Mouse (Mus musculus) erythroblast, embryonic 14.5 days (primary cell): ENCODE data around the gene Gm17334.

Experiments
- GATA1 ChIP-seq: IDR thresholded peaks from 2 replicates; pipeline ENCODE4 v1.6.1; 2012; ENCODE audit warnings: low read length, inconsistent platforms, mixed read lengths
- TAL1 ChIP-seq: IDR thresholded peaks from 3 replicates; pipeline ENCODE4 v1.6.1; 2012; ENCODE audit warnings: low read length, inconsistent platforms, mixed read lengths

- TF ChIP-seq GATA1 (no peak), TAL1 (no peak)
Observed at GRCm38 (mm10) chr11:53745260-53745659, 27.7 kb downstream of the Gm17334 start.
